Mouse (Mus musculus) urinary bladder, postnatal 25 days (tissue): ENCODE data around the gene Gart.
"Not testable (repeated sequence)": the region's sequence is repeated elsewhere in the genome, so short reads cannot be mapped to it uniquely, and the experiment has no call there.

Experiments used
- DNase-seq: peaks from one replicate; pipeline ENCODE4 v3.0.0; 2022; ENCODE audit warnings: low spot score

Gene Gart

DNA sequence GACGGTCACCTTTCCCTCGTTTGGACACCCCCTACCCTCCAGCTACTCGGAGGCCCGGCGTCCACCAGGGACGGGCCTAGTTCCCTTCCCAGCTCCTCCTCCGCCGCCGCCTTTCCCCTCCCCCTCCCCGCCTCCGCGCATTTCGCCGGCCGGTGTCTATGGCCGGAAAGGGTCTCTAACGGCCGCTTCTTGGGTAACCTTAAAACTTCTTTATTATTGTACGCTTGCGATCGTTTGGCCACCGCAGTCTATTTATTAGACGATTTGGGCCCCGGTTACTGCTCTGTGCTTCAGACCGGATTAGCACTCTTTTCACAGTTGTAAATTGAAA, 1.4 kb upstream of the Gart start:
- DNase-seq: peak; percentile 77

GRCm38 (mm10) chr16:91647461-91648219, 888 bp upstream of the Gart start, which contains the start of gene Son:
TSS of gene Son (plus strand) at chr16:91647506.
- peak; percentile 81 for DNase-seq

DNA sequence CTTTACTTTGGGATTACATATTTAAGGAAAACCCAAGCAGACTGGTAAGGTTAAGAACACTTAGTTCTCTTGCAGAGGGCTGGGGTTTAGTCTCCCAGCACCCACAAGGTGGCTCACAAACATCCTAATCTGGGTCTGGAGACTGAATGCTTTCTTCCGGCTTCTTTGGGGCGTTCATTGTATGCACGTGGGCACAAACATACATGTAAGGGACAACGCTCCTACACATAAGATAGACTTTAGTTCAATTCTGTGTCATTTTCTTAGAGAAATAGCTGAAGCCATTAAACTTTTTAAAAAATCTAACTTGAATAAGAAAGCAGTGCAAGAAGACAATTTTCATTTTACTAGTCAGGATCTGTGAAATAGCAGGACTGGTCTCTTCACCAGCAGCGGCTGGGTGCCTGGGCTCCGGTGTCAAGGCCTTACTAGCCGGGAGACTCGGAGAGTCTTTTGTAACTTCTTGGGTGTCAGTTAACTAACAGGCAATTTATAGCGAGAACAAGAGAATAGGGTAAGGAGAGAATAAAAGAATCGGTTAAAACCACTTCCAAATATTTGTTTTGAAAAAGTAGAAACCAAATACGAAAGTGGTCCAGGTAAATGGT, 653 bp downstream of the Gart start:
- DNase-seq: no peak

DNA sequence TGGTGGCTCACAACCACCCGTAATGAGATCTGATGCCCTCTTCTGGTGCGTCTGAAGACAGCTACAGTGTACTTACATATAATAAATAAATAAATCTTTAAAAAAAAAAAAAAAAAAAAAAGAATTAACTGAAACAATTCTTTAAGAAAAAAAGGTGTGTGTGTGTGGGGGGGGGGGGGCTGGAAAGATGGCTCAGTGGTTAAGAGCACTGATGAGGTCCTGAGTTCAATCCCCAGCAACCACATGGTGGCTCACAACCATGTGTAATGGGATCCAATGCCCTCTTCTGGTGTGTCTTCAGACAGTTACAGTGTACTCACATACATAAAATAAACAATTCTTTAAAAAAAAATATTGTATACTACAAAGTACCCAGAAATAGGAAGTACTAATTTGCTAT, 1.3 kb downstream of the Gart start:
- not testable (repeated sequence) for DNase-seq

DNA sequence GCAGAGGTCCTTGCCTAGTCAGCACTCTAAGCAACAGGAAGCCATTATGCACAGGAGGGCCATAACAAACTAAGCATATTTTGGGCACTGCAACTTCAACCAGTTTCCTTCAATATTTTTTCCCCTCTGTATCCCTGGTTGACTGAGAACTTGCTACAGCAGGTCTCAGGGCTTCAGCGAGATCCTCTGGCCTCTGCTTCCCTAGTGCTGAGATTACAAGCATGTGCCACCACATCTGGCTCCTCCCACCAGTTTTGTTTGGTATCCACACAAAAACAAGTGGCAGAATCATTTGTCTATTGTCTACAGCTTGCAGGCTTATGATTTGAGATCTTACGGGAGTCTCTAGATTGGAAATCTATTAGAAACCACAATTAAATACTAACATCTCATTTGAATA, 1.9 kb downstream of the Gart start:
- no peak for DNase-seq

DNA sequence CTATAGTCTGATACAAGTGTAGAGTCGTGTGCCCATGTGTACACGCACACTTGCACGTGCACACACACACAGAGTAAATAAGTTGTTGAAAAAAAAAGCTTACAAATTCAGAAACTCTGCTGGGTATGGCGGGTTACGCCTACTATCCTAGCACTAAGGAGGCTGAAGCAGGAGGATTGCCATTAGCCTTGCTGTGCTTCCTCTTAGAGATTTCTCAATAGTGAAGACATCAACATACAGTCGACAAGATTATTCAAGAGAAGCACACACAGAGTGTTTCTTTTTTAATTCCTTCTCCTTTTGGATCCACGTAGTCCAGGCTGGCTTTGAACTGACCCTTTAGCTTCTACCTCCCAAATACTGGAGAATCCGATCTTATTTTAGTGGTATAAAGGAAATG, 6.6 kb downstream of the Gart start:
- no peak for DNase-seq

- DNase-seq: no peak
Measured at GRCm38 (mm10) chr16:91639636-91640035, 7.1 kb downstream of the Gart start.

DNA sequence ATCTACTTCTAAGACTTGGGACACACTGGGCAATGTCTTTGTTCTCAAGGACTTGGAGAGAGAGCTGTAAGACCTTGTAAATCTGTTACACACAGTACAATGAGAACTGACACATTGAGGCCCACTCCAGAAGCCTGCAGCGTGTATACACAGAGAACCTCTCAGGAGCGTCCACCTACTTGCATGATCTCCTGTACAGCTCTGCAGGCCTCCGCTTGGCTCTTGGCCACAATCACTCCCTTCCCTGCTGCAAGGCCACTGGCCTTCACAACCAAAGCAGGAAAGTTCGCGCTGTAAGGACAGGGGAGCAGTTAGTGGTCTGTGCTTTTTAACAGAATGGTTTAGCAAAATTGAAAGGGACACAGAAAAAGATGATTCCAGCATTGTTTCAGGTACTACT, 7.6 kb downstream of the Gart start:
- DNase-seq: no peak

GRCm38 (mm10) chr16:91633641-91634040, 13.1 kb downstream of the Gart start:
- DNase-seq: no peak

DNA sequence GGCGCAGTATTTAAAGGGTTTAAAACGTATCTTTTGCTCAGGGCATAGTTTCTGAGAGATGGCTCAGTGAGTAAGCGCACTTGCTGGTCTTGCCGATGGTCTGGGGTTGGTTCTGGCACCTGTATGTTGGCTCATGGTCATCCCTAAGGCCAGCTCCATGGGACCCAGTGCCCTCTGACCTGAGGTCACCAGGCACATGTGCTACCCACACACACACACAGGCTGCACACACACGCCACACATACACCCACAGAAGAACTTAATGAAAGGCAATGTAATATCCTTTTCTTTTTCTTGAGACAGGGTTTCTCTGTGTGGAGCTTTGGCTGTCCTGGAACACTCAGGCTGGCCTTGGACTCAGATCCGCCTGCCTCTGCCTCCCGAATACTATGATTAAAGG, 13.8 kb downstream of the Gart start:
- no peak for DNase-seq

- DNase-seq: no peak
Measured at GRCm38 (mm10) chr16:91632439-91632838, 14.3 kb downstream of the Gart start.

- DNase-seq: no peak
Measured at GRCm38 (mm10) chr16:91630584-91630983, 16.2 kb downstream of the Gart start.

- no peak for DNase-seq
Measured at GRCm38 (mm10) chr16:91629749-91630148, 17.0 kb downstream of the Gart start.

DNA sequence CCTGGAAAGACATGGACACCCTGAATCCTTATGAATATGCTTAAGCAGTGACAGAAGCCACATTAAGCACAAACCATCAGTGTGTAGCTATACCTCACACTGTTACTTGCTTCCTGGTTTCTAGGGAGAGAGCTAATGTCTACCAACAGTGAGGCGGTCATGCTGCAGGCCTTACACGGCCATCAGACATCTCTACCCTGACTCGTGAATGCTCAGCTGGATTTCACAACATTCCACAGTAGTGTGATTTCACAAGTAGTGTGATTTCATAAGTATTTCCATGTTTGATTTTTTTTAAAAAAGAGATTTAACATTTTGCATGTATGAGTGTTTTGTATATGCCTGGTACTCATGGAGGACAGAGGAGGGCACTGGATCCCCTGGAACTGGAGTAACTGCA, 18.1 kb downstream of the Gart start:
- DNase-seq: no peak

- DNase-seq: no peak
Measured at GRCm38 (mm10) chr16:91627831-91628230, 18.9 kb downstream of the Gart start.

DNA sequence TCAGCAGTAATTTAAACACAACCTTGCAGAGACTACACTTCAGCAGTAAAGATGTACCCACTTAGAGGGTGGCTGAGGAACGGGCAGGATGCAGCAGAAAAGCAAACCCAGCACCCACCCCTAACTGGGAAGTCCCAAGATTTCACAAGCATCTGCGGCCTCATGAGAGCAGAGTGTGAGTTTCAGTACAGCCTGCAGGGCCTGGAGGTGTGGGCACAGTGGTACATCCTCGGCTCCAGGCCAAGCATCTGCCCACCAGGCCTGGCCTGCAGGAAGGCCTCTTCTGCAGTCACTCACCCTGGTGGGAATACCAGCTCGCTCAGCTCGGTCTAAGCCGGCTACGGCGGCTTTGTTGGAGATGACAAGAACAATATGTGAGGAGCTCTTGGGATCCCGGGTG, 23.7 kb downstream of the Gart start:
- DNase-seq: no peak

DNA sequence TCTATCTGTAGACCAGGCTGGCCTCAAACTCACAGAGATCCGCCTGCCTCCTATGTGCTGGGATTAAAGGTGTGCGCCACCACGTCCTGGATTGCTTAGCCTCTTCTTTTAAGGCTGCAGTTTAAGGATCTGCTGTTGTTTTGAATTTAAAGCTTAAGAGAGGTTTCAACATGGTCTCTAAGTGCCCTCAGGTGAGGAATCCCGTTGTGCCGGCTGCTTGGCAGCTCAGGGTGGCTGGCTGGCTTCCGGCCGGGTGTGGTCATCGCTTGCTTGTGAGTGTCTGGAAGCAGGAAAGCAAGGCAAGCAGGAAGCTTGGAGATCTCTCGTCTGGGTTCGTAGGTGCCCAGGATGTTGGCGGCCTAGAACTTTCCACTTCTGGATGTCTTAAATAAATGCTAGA, 25.8 kb downstream of the Gart start:
- no peak for DNase-seq

DNA sequence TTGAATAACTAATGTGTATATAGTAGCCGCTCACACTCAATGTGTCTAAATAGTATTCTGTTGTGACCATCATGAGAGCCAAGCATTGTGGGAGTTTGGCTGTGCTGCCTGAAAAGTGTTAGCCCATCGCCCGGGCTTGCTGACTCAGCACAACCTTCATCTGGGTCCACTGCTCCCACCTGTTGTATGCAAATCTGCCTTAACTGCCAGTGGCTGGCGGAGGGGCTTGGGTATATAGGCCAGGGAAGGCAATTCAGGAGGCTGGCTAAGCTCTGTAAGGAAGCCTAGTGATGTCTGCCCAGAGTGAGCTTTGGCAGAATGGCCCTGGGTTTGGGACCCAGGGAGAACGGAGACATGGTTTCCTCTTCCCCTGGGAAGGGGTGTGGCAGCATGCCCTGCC, 26.6 kb downstream of the Gart start:
- no peak for DNase-seq

- peak; percentile 69 for DNase-seq
Measured at GRCm38 (mm10) chr16:91618511-91619501, 27.9 kb downstream of the Gart start, which contains the start of gene Dnajc28. TSS of gene Dnajc28 (minus strand) at chr16:91619026.

GRCm38 (mm10) chr16:91614552-91614951, 32.2 kb downstream of the Gart start:
- no peak for DNase-seq

GRCm38 (mm10) chr16:91612525-91612924, 34.2 kb downstream of the Gart start:
- no peak for DNase-seq

GRCm38 (mm10) chr16:91611248-91611647, 35.5 kb downstream of the Gart start:
- DNase-seq: no peak
